Mouse (Mus musculus): ENCODE measurements around the gene Tenm2.

Gene Tenm2

DNA sequence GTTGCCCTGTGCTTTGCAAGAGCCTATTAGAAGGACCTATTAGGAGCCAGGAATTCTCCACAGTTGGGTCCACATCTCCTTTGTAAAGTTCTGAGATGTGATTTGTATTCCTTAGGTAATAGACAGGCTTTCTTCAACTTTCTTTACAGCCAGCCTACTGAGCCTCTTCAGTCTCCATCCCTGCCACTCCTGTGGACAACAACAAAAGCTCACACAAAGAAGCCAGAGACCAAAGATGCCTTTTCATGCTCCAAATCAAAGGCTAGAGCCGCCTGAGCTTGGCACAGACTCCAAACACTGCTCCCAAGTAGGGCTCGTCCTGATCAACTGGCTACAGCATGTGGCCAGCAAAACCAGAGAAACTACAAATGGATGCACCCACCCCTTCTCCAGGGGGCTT is 333.5 kb downstream of the Tenm2 start:
- DNase-seq (ENCODE audit: low read depth, low spot score), result no peak

DNA sequence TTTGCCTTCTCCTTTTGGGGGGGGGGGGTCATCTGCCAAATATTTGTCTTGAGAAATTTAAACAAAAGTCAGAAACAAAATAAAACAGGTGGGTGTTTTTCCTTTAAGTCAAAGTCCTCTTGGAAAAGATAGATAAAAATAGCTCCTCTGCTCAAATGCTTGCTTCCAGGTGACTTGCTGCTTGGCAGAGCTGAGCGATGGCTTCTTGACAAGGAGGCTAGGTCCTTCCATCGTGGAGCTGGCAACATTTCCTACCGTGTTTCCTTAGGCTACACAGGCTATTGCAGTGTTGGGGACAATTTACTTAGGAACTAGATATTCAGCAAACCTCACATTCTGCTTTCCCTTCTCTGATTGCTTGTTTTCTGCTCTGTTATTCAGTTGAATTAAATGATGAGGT is 342.7 kb downstream of the Tenm2 start:
- no peak for DNase-seq (ENCODE audit: low read depth, low spot score)

- no peak for DNase-seq (ENCODE audit: low read depth, low spot score)
Measured at GRCm38 (mm10) chr11:36891106-36891505, 344.7 kb downstream of the Tenm2 start.

- no peak for DNase-seq (ENCODE audit: low read depth, low spot score)
Measured at GRCm38 (mm10) chr11:36887490-36887889, 348.3 kb downstream of the Tenm2 start.

- no peak for DNase-seq (ENCODE audit: low read depth, low spot score)
Measured at GRCm38 (mm10) chr11:36886147-36886546, 349.6 kb downstream of the Tenm2 start.

DNA sequence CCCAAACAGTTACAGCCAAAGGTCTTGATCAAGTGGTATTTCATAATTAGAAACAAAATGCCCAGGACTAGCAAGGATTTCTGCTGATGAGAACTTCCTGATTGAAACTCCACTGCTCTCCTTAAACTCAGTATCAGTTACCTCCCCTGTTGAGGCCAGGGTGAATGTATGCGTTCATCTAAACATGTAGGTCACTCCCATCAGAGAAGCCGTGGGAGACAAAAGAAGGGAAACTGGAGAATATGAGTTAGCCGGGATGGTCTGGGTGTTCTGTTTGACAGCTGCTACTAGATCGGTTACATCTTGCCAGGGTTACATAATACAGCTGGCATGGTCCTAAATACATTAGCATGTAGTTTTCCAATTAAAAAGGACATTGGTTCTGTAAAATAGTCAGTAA is 362.8 kb downstream of the Tenm2 start:
- no peak for DNase-seq (ENCODE audit: low read depth, low spot score)

- DNase-seq (ENCODE audit: low read depth, low spot score), result no peak
Measured at GRCm38 (mm10) chr11:36870548-36870947, 365.2 kb downstream of the Tenm2 start.

DNA sequence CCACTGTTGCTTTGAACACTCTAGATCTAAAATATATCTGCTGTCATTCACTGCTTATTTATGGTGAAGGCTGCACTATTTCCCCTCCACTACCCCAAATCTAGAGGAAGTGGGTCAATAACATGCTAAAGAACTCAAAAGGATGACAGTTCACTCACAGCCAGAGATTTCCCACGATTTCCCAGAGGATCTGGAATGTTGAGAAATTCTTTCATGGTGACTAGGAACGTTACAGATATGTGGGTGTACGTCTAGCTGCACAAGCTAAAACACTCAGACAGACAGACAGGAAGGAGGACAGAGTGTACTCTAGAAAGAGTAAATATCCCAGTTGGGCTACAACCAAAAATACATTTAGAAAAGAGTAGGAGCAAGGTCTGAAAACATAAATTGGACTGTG is 384.1 kb downstream of the Tenm2 start:
- DNase-seq (ENCODE audit: low read depth, low spot score), result no peak

- DNase-seq (ENCODE audit: low read depth, low spot score), result no peak
Measured at GRCm38 (mm10) chr11:36847451-36847850, 388.3 kb downstream of the Tenm2 start.

- no peak for DNase-seq (ENCODE audit: low read depth, low spot score)
Measured at GRCm38 (mm10) chr11:36832855-36833254, 402.9 kb downstream of the Tenm2 start.

DNA sequence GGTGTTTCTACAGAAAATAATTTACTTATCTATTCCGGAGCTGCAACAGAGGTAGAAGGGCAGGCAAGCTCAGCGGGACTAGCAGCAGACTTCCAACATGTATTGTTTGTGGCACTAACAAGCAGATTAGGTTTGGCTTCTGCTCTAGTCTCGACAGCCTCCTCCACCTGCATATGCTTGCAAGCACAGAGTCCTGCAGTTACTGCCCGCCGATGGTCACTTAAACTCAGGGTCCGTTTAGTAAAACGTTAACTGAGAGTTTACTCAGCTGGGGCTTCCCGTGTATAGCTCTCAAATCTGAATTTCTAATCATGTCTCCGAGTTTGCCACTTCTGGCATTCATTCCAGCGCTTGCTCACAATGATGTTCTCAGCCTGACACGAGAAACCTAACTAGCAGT is 404.3 kb downstream of the Tenm2 start:
- DNase-seq (ENCODE audit: low read depth, low spot score), result no peak

DNA sequence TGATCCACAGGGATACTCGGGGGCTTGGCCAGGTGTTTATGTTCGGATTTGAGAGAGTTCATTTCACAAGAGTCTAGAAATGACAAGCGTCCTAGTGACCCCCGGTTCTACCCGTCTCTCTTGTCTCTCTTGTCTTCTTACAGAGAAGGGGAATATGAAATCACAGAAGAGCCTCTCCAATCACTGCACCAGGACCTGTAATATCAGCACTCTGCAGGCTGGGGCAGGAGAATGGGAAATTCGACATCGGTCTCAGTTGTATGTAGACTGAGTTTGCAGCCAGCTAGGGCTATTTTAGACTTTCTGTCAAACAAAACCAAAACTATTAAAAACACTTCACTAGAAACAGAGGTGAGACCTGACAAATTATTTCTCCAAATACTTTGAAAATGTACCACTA is 411.1 kb downstream of the Tenm2 start:
- DNase-seq (ENCODE audit: low read depth, low spot score), result no peak

DNA sequence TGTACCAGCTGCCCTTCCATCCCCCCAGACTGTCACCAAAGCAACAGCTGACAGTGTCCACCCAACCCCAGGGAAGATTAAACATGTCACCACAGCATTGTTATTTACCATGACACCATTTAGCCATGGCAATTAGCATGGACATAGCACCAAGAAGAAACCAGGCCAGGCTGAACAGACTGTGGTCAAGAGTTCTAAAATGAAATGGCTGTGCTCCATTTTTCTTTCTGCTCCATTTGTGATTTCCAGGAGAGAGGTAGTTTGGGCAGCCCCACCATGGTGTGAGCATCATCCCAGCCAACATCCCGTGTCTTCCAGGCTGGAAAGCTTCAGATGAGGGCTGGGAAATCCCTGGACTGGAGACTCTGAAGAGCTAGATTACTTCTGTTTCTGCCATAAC is 431.1 kb downstream of the Tenm2 start:
- DNase-seq (ENCODE audit: low read depth, low spot score), result no peak

DNA sequence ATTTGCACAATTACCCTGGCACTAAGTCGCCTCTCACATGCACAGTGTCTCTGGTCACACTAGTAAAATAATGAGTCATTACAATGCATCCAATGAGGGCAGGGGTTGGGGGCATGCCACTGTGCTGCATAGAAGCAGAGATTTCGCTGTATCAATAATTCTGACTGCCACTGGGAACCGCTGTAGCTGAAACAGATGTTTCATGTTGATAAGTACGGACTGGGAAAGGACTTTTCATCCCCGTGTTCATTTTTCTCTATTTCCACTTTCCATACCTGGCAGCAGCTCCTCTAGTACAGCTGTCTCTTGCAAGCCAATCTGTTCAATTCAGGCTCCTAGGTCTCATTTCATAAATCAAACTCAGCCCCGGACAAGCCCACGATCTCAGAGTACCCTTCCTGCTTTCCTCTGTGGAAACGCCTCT is 433.5 kb downstream of the Tenm2 start:
- DNase-seq (ENCODE audit: low read depth, low spot score), result no peak

DNA sequence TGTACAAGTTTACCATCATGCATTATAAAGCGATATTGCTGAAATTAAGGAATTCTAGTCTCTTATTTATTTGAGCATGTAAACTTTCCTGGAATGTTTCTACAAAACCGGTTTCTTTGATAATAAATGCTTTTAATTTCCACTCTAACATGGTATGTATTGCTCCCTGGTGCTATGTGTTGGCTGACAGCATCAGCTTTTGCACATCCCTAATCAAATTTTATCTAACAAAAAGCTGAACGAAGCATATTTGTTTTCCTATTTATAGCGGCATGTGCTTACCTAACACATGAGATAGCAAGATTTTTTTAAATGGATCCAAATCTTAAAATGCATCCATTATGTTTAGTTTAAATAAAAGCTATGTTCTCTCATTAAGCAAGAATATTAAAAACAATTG is 434.1 kb downstream of the Tenm2 start:
- no peak for DNase-seq (ENCODE audit: low read depth, low spot score)

DNA sequence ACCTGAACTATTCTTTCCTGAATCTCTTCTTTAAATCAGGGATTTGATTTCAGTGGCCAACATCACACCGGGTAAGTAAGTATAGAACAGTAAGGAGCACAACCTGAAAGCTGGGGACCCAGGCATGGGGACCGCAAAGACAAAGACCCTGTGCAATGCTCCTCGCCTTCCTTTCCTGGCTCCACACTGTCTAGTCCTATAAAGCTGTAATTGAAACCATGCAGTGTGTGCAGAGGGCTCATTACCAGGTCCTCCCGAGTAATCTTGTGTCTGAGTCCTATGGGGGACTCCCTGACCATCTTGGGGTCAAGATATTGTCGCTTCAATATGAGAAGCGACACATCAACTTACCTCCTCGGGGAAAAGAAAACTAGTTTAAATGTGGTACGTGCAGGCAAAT is 436.4 kb downstream of the Tenm2 start:
- no peak for DNase-seq (ENCODE audit: low read depth, low spot score)

DNA sequence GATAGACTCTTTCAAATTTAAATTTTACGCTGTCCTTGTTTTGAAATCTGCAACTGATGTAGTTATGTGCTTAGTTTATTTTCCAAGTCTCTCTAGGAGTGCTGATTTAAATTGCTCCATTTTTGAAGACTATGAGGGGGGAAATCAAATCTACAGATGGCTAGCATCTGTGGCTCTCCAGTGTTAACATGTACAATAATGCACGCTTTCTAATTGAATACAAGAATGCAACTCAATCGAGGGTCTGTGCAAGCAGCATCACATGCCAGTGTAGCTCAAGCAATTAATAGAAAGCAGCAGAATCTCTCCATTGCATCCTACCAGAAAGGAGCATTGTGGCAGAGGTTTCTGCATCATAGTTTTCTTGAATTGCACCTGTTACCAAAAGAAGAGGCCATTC is 477.8 kb downstream of the Tenm2 start:
- no peak for DNase-seq (ENCODE audit: low read depth, low spot score)

- no peak for DNase-seq (ENCODE audit: low read depth, low spot score)
Measured at GRCm38 (mm10) chr11:36746286-36746685, 489.5 kb downstream of the Tenm2 start.

GRCm38 (mm10) chr11:36727800-36728199 is 508.0 kb downstream of the Tenm2 start:
- DNase-seq (ENCODE audit: low read depth, low spot score), result no peak

DNA sequence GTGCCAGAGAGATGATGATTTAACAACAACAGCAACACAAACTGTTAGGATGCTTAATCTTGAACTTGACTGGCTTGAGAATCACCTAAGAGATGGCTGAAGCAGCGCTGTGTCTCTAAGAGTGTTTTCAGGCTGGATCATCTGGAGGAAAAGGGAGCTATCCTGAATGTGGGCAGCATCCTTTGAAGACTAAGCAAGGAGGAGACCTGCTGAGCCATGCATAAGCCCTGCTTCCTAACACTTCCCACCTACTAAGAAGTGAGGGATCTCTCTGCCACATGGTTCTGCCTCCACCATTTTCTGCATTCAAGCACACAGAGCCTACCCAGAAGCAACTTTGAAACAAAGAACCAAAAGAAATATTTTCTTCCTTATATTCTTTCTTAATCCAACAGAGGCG is 532.9 kb downstream of the Tenm2 start:
- no peak for DNase-seq (ENCODE audit: low read depth, low spot score)

DNA sequence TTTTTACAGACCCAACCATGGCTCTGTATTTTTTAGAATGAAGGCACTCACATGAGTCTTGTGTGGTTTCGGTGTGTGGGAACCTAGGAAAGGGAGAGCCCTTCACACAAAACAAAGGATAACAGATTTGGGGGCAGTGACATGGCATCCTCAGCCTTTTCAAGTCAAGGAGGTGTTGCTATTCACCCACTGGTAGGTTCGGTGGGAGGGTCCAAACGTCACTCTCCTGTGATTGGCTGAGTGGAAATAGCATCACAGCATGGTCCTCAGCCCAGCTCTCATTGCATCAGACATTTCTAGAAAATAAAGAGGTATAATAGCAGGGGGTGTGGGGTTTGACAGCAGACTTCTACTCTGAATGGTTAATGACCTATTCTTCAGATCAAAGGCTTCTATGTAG is 534.8 kb downstream of the Tenm2 start:
- no peak for DNase-seq (ENCODE audit: low read depth, low spot score)

GRCm38 (mm10) chr11:36700131-36700530 is 535.6 kb downstream of the Tenm2 start:
- DNase-seq (ENCODE audit: low read depth, low spot score), result no peak

- no peak for DNase-seq (ENCODE audit: low read depth, low spot score)
Measured at GRCm38 (mm10) chr11:36698268-36698667, 537.5 kb downstream of the Tenm2 start.

- no peak for DNase-seq (ENCODE audit: low read depth, low spot score)
Measured at GRCm38 (mm10) chr11:36697816-36698215, 537.9 kb downstream of the Tenm2 start.

Measured in ZHBTc4 (cell line).